Mouse (Mus musculus) forebrain, embryonic 14.5 days (tissue): ENCODE measurements at regions not wholly inside any gene's neighbourhood (a gene's known extent, or its start where the extent isn't known, plus 50 kb on each side); places are given as distances from the start of the nearest gene placed in this dataset.
A peak's percentile ranks its signal among the peaks of the same experiment; 100 is the strongest.

ENCODE experiments used
- ATAC-seq: fragments of 200-750 bp; cut with Nextera tagmentation; 2 replicates; pipeline ENCODE4 v1.8.0; 2017; ENCODE audit warnings: mild to moderate bottlenecking, moderate library complexity
- DNase-seq: peaks from one replicate; pipeline ENCODE4 v3.0.0-alpha.2; 2015; ENCODE audit warnings: low spot score
- H3K27ac ChIP-seq: fragments of 300-500 bp; sonication (generic); 2 replicates; pipeline ENCODE4 v1.5.1; 2014; ENCODE audit warnings: low read depth, mild to moderate bottlenecking, control low read depth, low read length, moderate library complexity
- H3K27me3 ChIP-seq: fragments of 300-500 bp; sonication (generic); replicated peaks from 2 replicates; pipeline ENCODE4 v1.6.1; 2014; ENCODE audit warnings: low read length, control low read depth, mixed read lengths; ENCODE audit not compliant: control insufficient read depth, insufficient read depth
- H3K36me3 ChIP-seq: fragments of 300-500 bp; sonication (generic); 2 replicates; pipeline ENCODE4 v1.6.1; 2014; ENCODE audit warnings: low read length, control low read depth; ENCODE audit not compliant: control insufficient read depth, insufficient read depth
- H3K4me1 ChIP-seq: fragments of 300-500 bp; sonication (generic); 2 replicates; pipeline ENCODE4 v1.6.1; 2014; ENCODE audit warnings: antibody characterized with exemption, low read length, control low read depth; ENCODE audit not compliant: control insufficient read depth, insufficient read depth
- H3K4me2 ChIP-seq: fragments of 300-500 bp; sonication (generic); 2 replicates; pipeline ENCODE4 v1.6.1; 2014; ENCODE audit warnings: mild to moderate bottlenecking, control low read depth, low read length
- H3K4me3 ChIP-seq: fragments of 300-500 bp; sonication (generic); 2 replicates; pipeline ENCODE4 v1.5.1; 2014; ENCODE audit warnings: low read depth, low read length, control low read depth
- H3K9ac ChIP-seq: fragments of 300-500 bp; sonication (generic); 2 replicates; pipeline ENCODE4 v1.6.1; 2014; ENCODE audit warnings: mild to moderate bottlenecking, low read length, control low read depth, moderate library complexity
- H3K9me3 ChIP-seq: fragments of 300-500 bp; sonication (generic); replicated peaks from 2 replicates; pipeline ENCODE4 v1.6.1; 2016; ENCODE audit warnings: low read length, control low read depth, mixed read lengths; ENCODE audit not compliant: control insufficient read depth
- WGBS: fragments of 180-500 bp; shearing (Covaris S2); extraction: QIAGEN DNeasy Blood & Tissue Kit; methylation state at CpG from one replicate; pipeline ENCODE4 v1.1.7; 2014; 5-methylcytosine and 5-hydroxymethylcytosine counted together

DNA sequence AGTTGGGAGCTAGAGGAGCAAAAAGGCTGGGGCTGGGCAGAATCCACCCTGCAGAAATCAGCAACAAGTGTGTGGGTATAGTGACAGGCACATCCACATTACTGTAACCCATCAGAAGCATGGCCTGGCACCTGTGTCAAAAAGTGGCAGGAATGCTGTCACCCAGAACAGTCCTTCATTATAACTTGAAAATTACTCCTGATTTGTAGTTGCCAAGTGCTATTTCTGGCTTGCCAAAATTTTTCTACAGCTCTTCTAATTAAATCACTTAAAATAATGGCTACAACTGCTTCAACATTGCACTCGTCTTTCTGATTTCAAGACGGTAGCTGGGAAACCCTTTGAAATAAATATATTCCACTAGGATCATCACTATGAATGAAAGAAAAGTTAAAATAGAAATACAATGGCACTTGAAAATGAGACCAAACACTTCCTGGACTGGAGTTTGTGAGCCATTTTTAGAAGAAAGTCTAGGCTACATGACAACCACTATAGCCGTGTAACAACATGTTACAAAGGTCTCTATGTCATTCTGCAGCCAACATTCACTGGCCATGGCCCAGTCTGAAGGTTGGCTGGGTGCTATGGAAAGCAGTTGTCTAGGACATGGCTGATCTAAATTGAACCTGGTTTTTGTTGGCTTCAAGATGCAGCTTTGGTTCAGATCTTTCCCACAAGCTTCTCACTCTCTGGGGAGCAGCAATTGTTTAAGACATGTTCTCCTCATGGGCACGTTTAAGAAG, 190.6 kb upstream of the Tapt1 start:
- Histone ChIP-seq H3K4me3 (no peak overlapping the region), H3K4me2 (no peak overlapping the region), H3K27ac (no peak overlapping the region), H3K4me1 (peaks cover 4% of the 10 kb centered on the region), H3K36me3 (no peaks in the 10 kb centered on the region), H3K9ac (no peak overlapping the region), H3K27me3 (no peaks in the 10 kb centered on the region), H3K9me3 (no peaks in the 10 kb centered on the region)
- DNase-seq (peak; percentile 47), ATAC-seq (peak; percentile 49; the same call in 1 of the 2 replicates)
- 60% methylated on average over 4 of the region's 4 CpGs for WGBS

DNA sequence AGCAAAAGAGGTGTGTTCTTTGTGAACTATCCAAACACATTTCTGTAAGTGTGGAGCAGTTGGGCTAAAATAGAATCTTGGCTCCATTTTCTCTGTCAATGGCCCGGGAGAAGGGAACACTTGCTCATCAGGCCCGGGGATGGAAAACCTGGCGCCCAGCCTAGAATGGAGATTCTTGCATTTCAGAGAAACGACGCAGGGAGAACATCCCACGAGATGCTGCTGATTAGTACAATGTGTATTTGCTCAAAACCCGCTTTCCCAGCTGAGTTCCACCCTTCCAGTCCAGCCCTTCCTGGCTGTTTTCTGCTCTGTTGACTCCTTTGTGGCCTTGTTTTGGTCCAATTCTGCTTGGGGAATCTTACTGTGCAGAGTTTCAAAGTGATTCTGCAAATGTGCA, 188.0 kb upstream of the Tapt1 start:
- Histone ChIP-seq H3K4me3 (no peak overlapping the region), H3K27me3 (no peaks in the 10 kb centered on the region), H3K9me3 (no peaks in the 10 kb centered on the region), H3K4me2 (no peak overlapping the region), H3K27ac (peak overlapping the region; percentile 44; the same call in 1 of the 2 replicates), H3K4me1 (peaks cover 4% of the 10 kb centered on the region), H3K9ac (no peak overlapping the region), H3K36me3 (no peaks in the 10 kb centered on the region)
- DNase-seq (peak; percentile 85), ATAC-seq (peak; percentile 69; the same call in 1 of the 2 replicates)
- 23% methylated on average over 7 of the region's 7 CpGs for WGBS

DNA sequence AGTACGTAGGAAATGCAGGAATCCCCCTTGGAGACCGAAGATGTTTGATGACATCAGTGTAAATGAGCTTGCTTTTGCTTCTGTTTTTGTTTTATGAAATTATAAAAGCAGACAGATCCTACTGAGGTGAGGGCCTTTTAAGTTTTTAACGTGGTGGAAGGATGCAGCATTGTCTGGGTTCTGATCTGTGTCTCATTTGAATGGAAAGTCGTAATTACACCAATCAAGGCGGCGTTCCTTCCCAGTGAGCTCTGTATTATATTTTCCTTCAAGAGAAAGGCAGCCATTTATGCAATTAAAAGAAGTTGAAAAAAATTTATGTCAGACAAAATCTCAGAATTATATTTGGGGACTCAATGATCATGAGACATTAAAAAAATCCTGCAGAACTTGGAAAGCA, 176.9 kb upstream of the Tapt1 start:
- Histone ChIP-seq H3K27ac (no peak overlapping the region), H3K4me2 (no peak overlapping the region), H3K4me3 (no peak overlapping the region), H3K4me1 (0 out of 2 replicates have a peak, but pooled peaks cover 2% of the 10 kb centered on the region), H3K27me3 (no peaks in the 10 kb centered on the region), H3K36me3 (no peaks in the 10 kb centered on the region), H3K9me3 (no peaks in the 10 kb centered on the region), H3K9ac (no peak overlapping the region)
- ATAC-seq = 0 out of 2 replicates have a peak, but pooled peaks have one; percentile 23
- no peak for DNase-seq
- WGBS = 57% methylated on average over 6 of the region's 6 CpGs

DNA sequence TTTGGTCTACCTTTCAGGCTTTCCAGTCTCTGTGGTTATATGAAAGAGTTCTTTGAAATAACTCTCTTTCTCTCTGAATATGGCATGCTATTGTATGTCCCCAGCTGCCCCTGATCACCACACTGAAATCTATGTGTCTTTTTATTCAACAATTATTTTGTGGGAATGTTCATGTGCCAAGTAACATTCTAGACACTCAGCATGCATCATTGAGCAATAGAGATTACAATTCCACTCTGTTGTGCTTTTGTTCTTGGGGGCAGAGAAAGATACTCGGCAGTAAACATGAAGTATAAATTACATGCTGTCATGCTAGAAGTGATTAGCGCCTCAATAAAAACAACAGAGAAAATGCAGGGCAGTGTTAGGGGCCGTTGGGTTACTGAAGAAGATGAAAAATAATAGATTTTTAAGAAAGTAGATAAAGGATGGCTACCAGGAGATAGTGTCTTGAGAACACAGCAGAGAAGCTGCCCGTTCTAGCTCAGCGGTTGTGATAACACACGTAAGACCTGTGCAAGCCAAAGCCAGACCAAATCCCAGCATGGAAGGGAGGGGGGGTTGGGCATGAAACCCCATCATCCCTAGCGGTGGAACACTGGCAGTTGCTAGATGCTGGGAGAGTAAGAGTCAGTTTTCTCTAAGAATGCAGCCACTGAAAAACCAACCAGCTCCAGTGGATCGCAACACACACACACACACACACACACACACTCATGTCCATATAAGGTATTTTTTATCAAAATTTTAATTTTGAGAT, 174.3 kb upstream of the Tapt1 start:
- Histone ChIP-seq H3K4me2 (no peak overlapping the region), H3K9ac (no peak overlapping the region), H3K4me1 (0 out of 2 replicates have a peak, but pooled peaks cover 2% of the 10 kb centered on the region), H3K9me3 (no peaks in the 10 kb centered on the region), H3K27me3 (no peaks in the 10 kb centered on the region), H3K36me3 (no peaks in the 10 kb centered on the region), H3K4me3 (no peak overlapping the region), H3K27ac (no peak overlapping the region)
- WGBS = 69% methylated on average over 8 of the region's 8 CpGs
- ATAC-seq = peak; percentile 60; the same call in 1 of the 2 replicates
- peak; percentile 33 for DNase-seq

DNA sequence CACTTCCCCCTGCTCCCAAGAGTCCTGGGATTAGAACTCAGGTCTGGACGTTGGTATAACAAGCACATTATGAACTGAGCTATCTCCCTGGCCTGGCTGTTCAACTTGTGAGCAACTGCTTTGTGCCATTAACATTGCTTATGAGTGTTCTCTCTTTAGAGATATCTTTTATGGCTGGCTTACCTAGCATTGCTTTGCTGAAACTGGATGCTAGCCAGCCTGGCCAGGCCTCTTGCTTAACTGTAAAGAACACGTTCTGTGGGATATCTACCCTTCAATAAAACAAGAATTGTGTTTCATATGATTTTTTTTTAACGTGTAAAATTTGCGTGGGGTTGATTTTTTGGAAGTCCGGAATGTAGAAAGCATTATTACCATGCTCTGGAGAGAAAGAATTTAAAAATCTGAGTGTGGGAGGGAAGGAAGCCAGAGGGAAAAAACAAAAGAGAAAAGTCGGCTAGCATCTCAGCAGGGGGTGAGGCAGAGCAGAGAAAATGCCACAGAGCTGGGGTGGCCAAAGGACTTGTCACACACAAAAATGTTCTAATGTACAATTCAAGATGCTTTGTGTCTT, 160.9 kb upstream of the Tapt1 start:
- DNase-seq (no peak), ATAC-seq (no peak)
- WGBS = 51% methylated on average over 6 of the region's 6 CpGs
- H3K27ac ChIP-seq = no peak overlapping the region
- H3K4me3 ChIP-seq = no peak overlapping the region
- no peaks in the 10 kb centered on the region for H3K4me1 ChIP-seq
- no peak overlapping the region for H3K9ac ChIP-seq
- H3K4me2 ChIP-seq = no peak overlapping the region
- H3K9me3 ChIP-seq = no peaks in the 10 kb centered on the region
- H3K36me3 ChIP-seq = no peaks in the 10 kb centered on the region
- H3K27me3 ChIP-seq = no peaks in the 10 kb centered on the region

DNA sequence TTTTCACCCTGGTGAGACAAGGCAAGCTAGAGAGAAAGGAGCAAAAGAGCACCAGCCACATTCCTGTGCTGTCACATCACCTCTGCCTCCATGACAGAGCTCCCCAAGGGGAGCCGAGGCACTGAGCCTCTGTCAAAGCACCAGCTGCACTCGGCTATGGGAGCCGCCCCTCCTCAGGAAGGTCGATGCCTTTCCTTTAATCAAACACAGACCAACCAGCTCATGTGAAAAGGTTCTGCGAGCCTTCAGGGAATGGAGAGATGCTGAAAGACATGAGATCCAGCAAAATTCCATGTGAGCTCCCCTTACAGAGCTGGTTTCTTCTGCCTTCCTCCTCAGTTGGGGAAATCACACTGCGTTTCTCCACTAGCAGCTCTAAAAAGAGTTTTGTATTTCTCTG, 159.8 kb upstream of the Tapt1 start:
- no peak for ATAC-seq
- H3K27ac ChIP-seq = no peak overlapping the region
- H3K4me1 ChIP-seq = no peaks in the 10 kb centered on the region
- 55% methylated on average over 6 of the region's 6 CpGs for WGBS
- H3K27me3 ChIP-seq = no peaks in the 10 kb centered on the region
- H3K9me3 ChIP-seq = no peaks in the 10 kb centered on the region
- H3K4me3 ChIP-seq = no peak overlapping the region
- DNase-seq = no peak
- no peak overlapping the region for H3K9ac ChIP-seq
- no peaks in the 10 kb centered on the region for H3K36me3 ChIP-seq
- no peak overlapping the region for H3K4me2 ChIP-seq

DNA sequence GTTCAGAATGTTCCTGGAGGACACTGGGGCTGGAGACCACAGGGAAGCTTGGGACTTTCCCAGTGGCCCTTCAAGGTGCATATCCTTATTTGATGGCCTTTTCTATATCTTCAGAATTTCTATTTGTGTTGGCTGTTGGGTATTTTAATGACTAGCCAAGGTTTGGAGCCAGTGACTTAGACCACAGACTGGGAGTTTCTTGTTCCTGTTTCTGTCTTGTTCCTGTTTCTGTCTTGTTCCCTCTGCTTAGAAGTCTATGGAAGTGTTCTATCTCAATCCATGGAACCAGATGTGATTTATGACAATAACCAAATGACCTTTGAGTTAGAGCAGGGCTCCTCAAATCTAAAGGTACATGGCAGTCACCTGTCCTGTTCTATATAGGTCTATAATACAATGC, 156.6 kb upstream of the Tapt1 start:
- Histone ChIP-seq H3K9me3 (0 out of 2 replicates have a peak, but pooled peaks cover 4% of the 10 kb centered on the region), H3K27ac (no peak overlapping the region), H3K4me2 (no peak overlapping the region), H3K36me3 (no peaks in the 10 kb centered on the region), H3K9ac (no peak overlapping the region), H3K4me1 (no peaks in the 10 kb centered on the region), H3K27me3 (no peaks in the 10 kb centered on the region), H3K4me3 (no peak overlapping the region)
- ATAC-seq (no peak), DNase-seq (no peak)

DNA sequence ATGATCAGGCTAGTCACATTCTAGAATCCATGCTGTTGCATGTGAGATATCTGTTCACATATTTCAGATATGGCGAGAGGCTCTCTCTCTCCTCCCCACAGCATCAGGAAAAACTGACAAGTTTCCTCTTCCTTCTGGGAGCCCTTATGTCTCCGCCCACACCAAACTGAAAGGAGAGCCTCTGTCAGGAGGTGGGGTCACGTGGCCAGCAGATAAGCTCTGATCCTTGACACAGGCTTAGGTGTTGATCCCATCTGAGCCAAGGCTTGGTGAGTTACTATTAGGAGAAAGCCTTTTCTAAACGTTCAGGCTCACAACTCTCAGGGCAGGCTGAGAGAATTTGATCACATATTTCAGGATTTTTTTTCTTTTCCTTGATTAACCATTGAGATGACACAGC, 143.6 kb upstream of the Tapt1 start:
- 33% methylated on average over 4 of the region's 4 CpGs for WGBS
- no peaks in the 10 kb centered on the region for H3K36me3 ChIP-seq
- DNase-seq (no peak), ATAC-seq (no peak)
- H3K4me3 ChIP-seq = no peak overlapping the region
- no peaks in the 10 kb centered on the region for H3K4me1 ChIP-seq
- no peaks in the 10 kb centered on the region for H3K9me3 ChIP-seq
- no peak overlapping the region for H3K4me2 ChIP-seq
- H3K27me3 ChIP-seq = no peaks in the 10 kb centered on the region
- H3K9ac ChIP-seq = no peak overlapping the region
- H3K27ac ChIP-seq = no peak overlapping the region

DNA sequence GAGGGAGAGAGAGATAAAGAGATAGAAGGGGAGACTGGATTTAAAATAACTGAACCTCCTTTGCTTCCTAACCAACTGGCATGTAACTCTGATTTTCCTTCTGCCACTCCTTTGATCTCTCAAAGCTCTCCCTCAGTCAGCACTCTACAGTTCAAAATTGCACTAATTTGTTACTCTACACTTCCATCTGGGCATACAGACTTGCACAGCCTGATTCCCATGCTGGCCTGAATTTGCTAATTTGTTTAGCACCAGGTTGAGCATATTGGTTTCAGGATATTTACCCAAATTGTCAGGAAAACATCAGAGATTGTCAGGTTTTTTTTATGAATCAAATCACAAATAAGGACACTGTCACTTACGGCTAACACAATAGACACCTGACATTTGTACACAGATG, 125.9 kb upstream of the Tapt1 start:
- ATAC-seq = peak; percentile 67; the same call in 1 of the 2 replicates
- peak; percentile 67 for DNase-seq

More for the DNA sequence above, 125.9 kb upstream of the Tapt1 start:
- no peaks in the 10 kb centered on the region for H3K9me3 ChIP-seq
- H3K36me3 ChIP-seq = no peaks in the 10 kb centered on the region
- no peaks in the 10 kb centered on the region for H3K27me3 ChIP-seq
- no peak overlapping the region for H3K9ac ChIP-seq
- WGBS = 78% methylated on average over 1 of the region's 1 CpGs
- H3K4me2 ChIP-seq = no peak overlapping the region
- H3K4me3 ChIP-seq = no peak overlapping the region
- H3K27ac ChIP-seq = no peak overlapping the region
- no peaks in the 10 kb centered on the region for H3K4me1 ChIP-seq
